Mouse (Mus musculus): Measurements from ENCODE around the gene Aff1. TPM values are rescaled to one million over a fixed set of nuclear protein-coding genes. Genes with fewer than 3 reads are reported as not detected.

Aff1 gene
- polyA plus RNA-seq, 1 experiment from 2014 or later = 6.7 TPM

DNA sequence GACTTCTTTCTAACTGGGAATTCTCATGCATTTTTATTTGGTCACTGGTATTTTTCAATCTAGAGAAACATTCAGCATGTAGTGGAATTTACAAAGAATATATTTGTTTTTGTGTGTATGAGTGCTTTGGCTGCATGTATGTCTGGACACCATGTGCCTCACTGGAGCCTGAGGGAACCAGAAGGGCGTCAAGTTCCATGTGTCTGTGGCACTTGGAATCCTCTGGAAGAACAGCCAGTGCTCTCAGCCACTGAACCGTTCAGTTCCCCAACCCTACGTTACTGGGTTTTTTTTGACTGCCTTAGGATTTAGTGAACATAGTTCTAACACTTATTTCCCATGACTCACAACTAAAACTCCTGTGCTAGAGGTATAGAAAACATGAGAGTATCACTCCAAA lies 76.8 kb downstream of the Aff1 start:
- Histone ChIP-seq H3K9ac (no peak overlapping the region), H3K4me2 (no peak overlapping the region), H3K4me3 (no peak overlapping the region), H3K36me3 (no peaks in the 10 kb centered on the region), H3K4me1 (peaks cover 18% of the 10 kb centered on the region), H3K27me3 (no peaks in the 10 kb centered on the region), H3K9me3 (no peaks in the 10 kb centered on the region), H3K27ac (no peak overlapping the region)
- 85% methylated on average over 3 of the region's 3 CpGs for WGBS
- ATAC-seq (ENCODE audit: borderline replicate concordance, extremely low read depth, low FRiP score, low TSS enrichment) = no peak

DNA sequence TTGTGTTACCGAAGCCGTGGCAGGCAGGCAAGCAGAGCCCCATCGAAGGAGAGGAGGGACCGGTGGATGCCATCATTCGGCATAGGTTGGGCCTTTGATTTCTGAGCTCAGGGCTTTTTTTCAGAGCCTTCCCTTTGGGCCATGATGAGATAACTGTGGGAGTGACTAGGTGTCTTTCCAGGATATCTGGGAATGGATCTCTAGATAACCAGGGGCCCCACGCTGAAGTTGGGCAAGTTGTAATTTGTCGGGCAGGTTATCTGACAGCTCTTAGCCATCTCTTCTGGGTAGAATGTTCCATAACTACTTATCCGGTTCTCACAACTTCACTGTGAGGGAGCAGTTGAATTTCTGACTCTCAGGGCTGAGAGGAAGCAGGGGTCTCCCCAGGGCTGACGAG lies 77.5 kb downstream of the Aff1 start:
- no peaks in the 10 kb centered on the region for H3K9me3 ChIP-seq
- WGBS = 67% methylated on average over 9 of the region's 9 CpGs
- no peak for ATAC-seq (ENCODE audit: borderline replicate concordance, extremely low read depth, low FRiP score, low TSS enrichment)
- H3K27me3 ChIP-seq = no peaks in the 10 kb centered on the region
- peaks cover 25% of the 10 kb centered on the region for H3K4me1 ChIP-seq
- H3K4me2 ChIP-seq = no peak overlapping the region
- H3K9ac ChIP-seq = no peak overlapping the region
- no peaks in the 10 kb centered on the region for H3K36me3 ChIP-seq
- H3K4me3 ChIP-seq = no peak overlapping the region
- no peak overlapping the region for H3K27ac ChIP-seq

DNA sequence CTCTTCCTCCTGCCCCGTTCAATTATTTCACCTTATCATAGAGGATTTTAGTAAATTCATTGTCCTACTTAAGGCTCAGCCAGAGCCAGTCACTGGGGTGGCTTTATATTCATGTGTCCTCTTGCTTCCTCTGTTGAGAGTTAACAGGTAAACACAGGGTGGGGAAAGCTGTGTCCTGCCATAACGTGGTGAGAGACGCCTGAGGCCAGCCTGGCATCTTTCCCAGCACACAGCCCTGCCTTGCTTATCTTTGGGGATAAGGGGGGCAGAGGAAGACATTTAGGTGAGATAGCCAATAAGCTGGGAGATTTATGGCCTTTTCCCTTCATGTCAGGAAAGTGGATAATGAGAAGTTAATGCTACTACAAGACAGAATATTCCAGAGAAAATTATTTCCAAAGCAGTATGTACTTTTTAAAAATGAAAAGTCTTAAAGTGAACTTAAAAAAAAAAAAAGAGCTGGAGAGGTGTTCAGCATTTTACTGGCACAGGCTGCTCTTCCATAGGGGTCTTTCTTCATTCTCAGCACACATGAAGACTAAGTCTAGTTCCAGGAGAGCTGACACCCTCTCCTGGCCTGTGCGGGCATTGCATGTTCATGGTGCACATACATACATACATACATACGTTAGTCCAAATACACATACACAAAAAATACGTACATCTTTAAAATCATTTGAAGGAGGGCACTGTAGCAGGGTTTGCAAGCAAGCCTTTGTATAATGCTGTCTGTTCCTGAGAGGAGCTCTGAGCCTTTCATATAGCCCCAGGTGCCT lies 78.5 kb downstream of the Aff1 start:
- Histone ChIP-seq H3K9me3 (no peaks in the 10 kb centered on the region), H3K36me3 (no peaks in the 10 kb centered on the region), H3K9ac (no peak overlapping the region), H3K27ac (no peak overlapping the region), H3K4me1 (peaks cover 31% of the 10 kb centered on the region), H3K4me3 (no peak overlapping the region), H3K4me2 (no peak overlapping the region), H3K27me3 (no peaks in the 10 kb centered on the region)
- WGBS = 55% methylated on average over 6 of the region's 6 CpGs
- no peak for ATAC-seq (ENCODE audit: borderline replicate concordance, extremely low read depth, low FRiP score, low TSS enrichment)

- 52% methylated on average over 6 of the region's 6 CpGs for WGBS
- Histone ChIP-seq H3K4me1 (peaks cover 31% of the 10 kb centered on the region), H3K9ac (no peak overlapping the region), H3K27ac (no peak overlapping the region), H3K36me3 (no peaks in the 10 kb centered on the region), H3K27me3 (no peaks in the 10 kb centered on the region), H3K4me3 (no peak overlapping the region), H3K4me2 (no peak overlapping the region), H3K9me3 (no peaks in the 10 kb centered on the region)
- ATAC-seq (ENCODE audit: borderline replicate concordance, extremely low read depth, low FRiP score, low TSS enrichment) = no peak
Observed at GRCm38 (mm10) chr5:103771380-103771779, 79.2 kb downstream of the Aff1 start.

GRCm38 (mm10) chr5:103772252-103772651 lies 80.1 kb downstream of the Aff1 start:
- Histone ChIP-seq H3K4me3 (no peak overlapping the region), H3K9ac (no peak overlapping the region), H3K36me3 (no peaks in the 10 kb centered on the region), H3K4me1 (peaks cover 31% of the 10 kb centered on the region), H3K9me3 (no peaks in the 10 kb centered on the region), H3K27me3 (no peaks in the 10 kb centered on the region), H3K27ac (no peak overlapping the region), H3K4me2 (0 out of 2 replicates have a peak overlapping the region, but pooled peaks have one; percentile 43)
- WGBS = 22% methylated on average over 4 of the region's 4 CpGs
- no peak for ATAC-seq (ENCODE audit: borderline replicate concordance, extremely low read depth, low FRiP score, low TSS enrichment)

- Histone ChIP-seq H3K4me2 (peak overlapping the region; percentile 43), H3K4me1 (peaks cover 36% of the 10 kb centered on the region), H3K27ac (peak overlapping the region; percentile 66), H3K9ac (no peak overlapping the region), H3K27me3 (no peaks in the 10 kb centered on the region), H3K4me3 (peak overlapping the region; percentile 14; the same call in 1 of the 2 replicates), H3K9me3 (no peaks in the 10 kb centered on the region), H3K36me3 (no peaks in the 10 kb centered on the region)
- WGBS = 16% methylated on average over 5 of the region's 5 CpGs
- ATAC-seq (ENCODE audit: borderline replicate concordance, extremely low read depth, low FRiP score, low TSS enrichment) = peak; percentile 73; the same call in 1 of the 2 replicates
Observed at GRCm38 (mm10) chr5:103773100-103773552, 81.0 kb downstream of the Aff1 start.

GRCm38 (mm10) chr5:103774703-103775333 lies 82.6 kb downstream of the Aff1 start:
- H3K27ac ChIP-seq = no peak overlapping the region
- no peak overlapping the region for H3K4me2 ChIP-seq
- H3K4me1 ChIP-seq = peaks cover 50% of the 10 kb centered on the region
- 49% methylated on average over 11 of the region's 11 CpGs for WGBS
- no peaks in the 10 kb centered on the region for H3K36me3 ChIP-seq
- H3K27me3 ChIP-seq = no peaks in the 10 kb centered on the region
- no peak for ATAC-seq (ENCODE audit: borderline replicate concordance, extremely low read depth, low FRiP score, low TSS enrichment)
- H3K9ac ChIP-seq = no peak overlapping the region
- H3K9me3 ChIP-seq = no peaks in the 10 kb centered on the region
- H3K4me3 ChIP-seq = no peak overlapping the region

- no peak overlapping the region for H3K4me3 ChIP-seq
- no peak overlapping the region for H3K27ac ChIP-seq
- H3K9ac ChIP-seq = no peak overlapping the region
- H3K4me2 ChIP-seq = no peak overlapping the region
- no peak for ATAC-seq (ENCODE audit: borderline replicate concordance, extremely low read depth, low FRiP score, low TSS enrichment)
- no peaks in the 10 kb centered on the region for H3K36me3 ChIP-seq
- no peaks in the 10 kb centered on the region for H3K9me3 ChIP-seq
- H3K27me3 ChIP-seq = no peaks in the 10 kb centered on the region
- WGBS = 57% methylated on average over 13 of the region's 13 CpGs
- peaks cover 51% of the 10 kb centered on the region for H3K4me1 ChIP-seq
Observed at GRCm38 (mm10) chr5:103775429-103775828, 83.3 kb downstream of the Aff1 start.

DNA sequence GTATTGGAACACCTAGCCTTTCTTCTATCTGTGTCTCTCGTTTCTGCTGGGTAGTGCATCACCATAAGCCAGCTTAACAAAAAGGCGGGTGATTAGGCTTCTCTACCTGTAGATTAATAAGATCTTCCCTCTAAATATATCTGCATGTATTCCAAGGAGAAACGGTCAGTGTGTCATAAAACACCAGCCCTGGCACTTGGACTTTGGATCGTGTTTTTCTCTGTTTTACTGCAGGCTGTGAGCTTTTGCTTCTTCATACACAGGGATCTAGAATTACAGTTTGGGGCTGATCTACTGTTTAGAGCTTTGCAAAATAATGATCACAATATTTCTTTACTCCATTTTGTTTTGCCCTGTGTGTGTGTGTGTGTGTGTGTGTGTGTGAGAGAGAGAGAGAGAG lies 84.7 kb downstream of the Aff1 start:
- Histone ChIP-seq H3K9me3 (no peaks in the 10 kb centered on the region), H3K4me3 (no peak overlapping the region), H3K4me1 (peaks cover 51% of the 10 kb centered on the region), H3K27me3 (no peaks in the 10 kb centered on the region), H3K4me2 (no peak overlapping the region), H3K27ac (no peak overlapping the region), H3K9ac (no peak overlapping the region), H3K36me3 (no peaks in the 10 kb centered on the region)
- no peak for ATAC-seq (ENCODE audit: borderline replicate concordance, extremely low read depth, low FRiP score, low TSS enrichment)
- WGBS = 79% methylated on average over 4 of the region's 4 CpGs

DNA sequence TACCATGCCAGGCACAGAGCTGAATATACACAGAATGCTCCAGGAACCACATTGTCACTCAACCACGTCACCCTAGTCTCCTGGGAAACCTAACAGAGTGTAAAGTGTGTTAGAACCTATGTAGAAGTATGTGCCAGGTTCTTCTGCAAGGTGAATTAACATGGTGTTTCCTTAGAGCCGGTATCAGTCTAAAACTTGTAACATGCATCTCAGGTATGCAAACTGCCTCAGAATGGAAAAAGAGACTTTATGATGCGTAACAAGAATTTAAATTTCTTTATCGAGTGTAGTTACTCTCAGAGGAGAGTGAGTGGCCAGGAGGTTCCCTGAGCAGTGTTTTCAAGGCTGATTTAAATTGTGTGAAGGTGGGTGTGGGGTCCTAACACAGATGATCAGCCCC lies 85.3 kb downstream of the Aff1 start:
- H3K9ac ChIP-seq = no peak overlapping the region
- H3K4me3 ChIP-seq = no peak overlapping the region
- H3K27ac ChIP-seq = no peak overlapping the region
- 65% methylated on average over 4 of the region's 4 CpGs for WGBS
- H3K9me3 ChIP-seq = no peaks in the 10 kb centered on the region
- no peak for ATAC-seq (ENCODE audit: borderline replicate concordance, extremely low read depth, low FRiP score, low TSS enrichment)
- no peaks in the 10 kb centered on the region for H3K27me3 ChIP-seq
- H3K36me3 ChIP-seq = no peaks in the 10 kb centered on the region
- H3K4me1 ChIP-seq = peaks cover 45% of the 10 kb centered on the region
- H3K4me2 ChIP-seq = peak overlapping the region; percentile 47

GRCm38 (mm10) chr5:103778314-103779117 lies 86.3 kb downstream of the Aff1 start:
- peak; percentile 52; the same call in 1 of the 2 replicates for ATAC-seq (ENCODE audit: borderline replicate concordance, extremely low read depth, low FRiP score, low TSS enrichment)
- H3K4me1 ChIP-seq = peaks cover 35% of the 10 kb centered on the region
- WGBS = 10% methylated on average over 17 of the region's 17 CpGs
- H3K27ac ChIP-seq = peak overlapping the region; percentile 88
- peak overlapping the region; percentile 13 for H3K4me3 ChIP-seq
- H3K36me3 ChIP-seq = peaks cover under 1% of the 10 kb centered on the region
- H3K4me2 ChIP-seq = peak overlapping the region; percentile 47
- no peaks in the 10 kb centered on the region for H3K9me3 ChIP-seq
- no peak overlapping the region for H3K9ac ChIP-seq
- no peaks in the 10 kb centered on the region for H3K27me3 ChIP-seq
